Mouse (Mus musculus) spleen, adult 2 months (tissue): ENCODE measurements around the gene Bcam. TPM values are rescaled to one million over a fixed set of nuclear protein-coding genes. Genes with fewer than 3 reads are reported as not detected.

ENCODE experiments used
- DNase-seq, 2 experiments: peaks; one replicate each; pipeline versions ENCODE4 v3.0.0 to v3.0.0-alpha.2; 2012 to 2021; ENCODE audit warnings: low spot score in 2 of 2, low read depth in 1 of 2
- H3K27ac ChIP-seq: fragments of 200-500 bp; 2 replicates; pipeline ENCODE4 v1.5.1; 2012; ENCODE audit warnings: low read length, inconsistent platforms; ENCODE audit not compliant: insufficient read depth
- H3K27me3 ChIP-seq: fragments of 200-500 bp; 2 replicates; pipeline ENCODE4 v1.6.1; 2012; ENCODE audit warnings: mild to moderate bottlenecking, moderate library complexity, low read length, inconsistent platforms; ENCODE audit not compliant: control insufficient read depth, insufficient read depth
- H3K36me3 ChIP-seq: fragments of 200-500 bp; 2 replicates; pipeline ENCODE4 v1.6.1; 2012; ENCODE audit warnings: mild to moderate bottlenecking, low read length, inconsistent platforms; ENCODE audit not compliant: control insufficient read depth, insufficient read depth
- H3K4me1 ChIP-seq: fragments of 200-500 bp; 2 replicates; pipeline ENCODE4 v1.6.1; 2011; ENCODE audit warnings: inconsistent platforms; ENCODE audit not compliant: control insufficient read depth, insufficient read depth, insufficient read length
- H3K4me3 ChIP-seq: fragments of 200-500 bp; 2 replicates; pipeline ENCODE4 v1.5.1; 2011; ENCODE audit warnings: mild to moderate bottlenecking, inconsistent platforms; ENCODE audit not compliant: insufficient read depth, insufficient read length; ENCODE audit errors: extremely low read depth
- CTCF ChIP-seq: fragments of 200-500 bp; IDR thresholded peaks from 2 replicates; pipeline ENCODE4 v1.5.1; 2011; ENCODE audit warnings: mild to moderate bottlenecking, inconsistent platforms; ENCODE audit not compliant: insufficient read depth, insufficient read length, insufficient replicate concordance; ENCODE audit errors: extremely low read depth
- POLR2A ChIP-seq: fragments of 200-500 bp; IDR thresholded peaks from 2 replicates; pipeline ENCODE4 v1.6.1; 2011; ENCODE audit warnings: low read depth, low read length, inconsistent platforms
- WGBS: fragments of 180-500 bp; shearing (Covaris S2); methylation state at CpG from one replicate; pipeline ENCODE4 v1.1.7; 2018; 5-methylcytosine and 5-hydroxymethylcytosine counted together
- polyA plus RNA-seq: library from polyadenylated mRNA; depleted of rRNA; stranded (reverse); fragments of >200 nt; gene quantifications from 2 replicates; pipeline ENCODE4 v1.2.3, GENCODE M21; 2012

Gene Bcam
- polyA plus RNA-seq, 1 experiment, result 30.1 TPM

DNA sequence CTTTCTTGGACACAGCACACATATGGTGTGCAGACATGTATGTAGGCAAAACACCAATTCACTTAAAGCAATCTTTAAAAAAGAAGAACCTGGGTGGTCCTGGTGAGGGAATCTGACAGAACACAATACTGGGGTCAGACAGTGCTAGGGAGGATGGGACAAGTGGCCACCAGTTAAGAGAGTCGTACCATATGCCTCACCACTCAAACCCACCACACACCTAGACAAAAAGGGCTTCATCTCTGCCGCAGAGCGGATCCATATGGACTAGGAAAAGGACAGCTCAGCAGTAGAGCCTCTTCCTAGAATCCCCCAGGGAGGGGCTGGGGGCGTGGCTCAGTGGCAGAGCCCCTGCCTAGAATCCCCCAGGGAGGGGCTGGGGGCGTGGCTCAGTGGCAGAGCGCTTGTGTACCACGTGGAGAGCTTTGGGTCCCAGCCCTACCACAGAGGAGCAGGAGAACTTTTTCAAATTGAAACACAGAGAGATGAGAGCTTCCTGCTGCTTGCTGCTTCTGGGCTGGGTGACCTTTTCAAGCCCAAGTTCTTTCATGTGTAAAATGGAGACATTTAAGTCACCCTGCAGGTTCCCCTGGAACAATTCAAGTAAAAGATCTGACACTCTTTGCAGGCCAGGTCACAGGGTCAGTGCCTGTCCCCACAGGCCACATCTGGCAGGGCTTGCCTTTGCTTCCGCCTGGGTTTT lies 29.3 kb downstream of the Bcam start:
- Histone ChIP-seq H3K27me3 (no peaks in the 10 kb centered on the region), H3K27ac (no peak overlapping the region), H3K36me3 (no peaks in the 10 kb centered on the region), H3K4me1 (no peaks in the 10 kb centered on the region), H3K4me3 (no peak overlapping the region)
- DNase-seq, result no peak
- TF ChIP-seq POLR2A (no peak), CTCF (no peak)
- 45% methylated on average over 8 of the region's 8 CpGs for WGBS

DNA sequence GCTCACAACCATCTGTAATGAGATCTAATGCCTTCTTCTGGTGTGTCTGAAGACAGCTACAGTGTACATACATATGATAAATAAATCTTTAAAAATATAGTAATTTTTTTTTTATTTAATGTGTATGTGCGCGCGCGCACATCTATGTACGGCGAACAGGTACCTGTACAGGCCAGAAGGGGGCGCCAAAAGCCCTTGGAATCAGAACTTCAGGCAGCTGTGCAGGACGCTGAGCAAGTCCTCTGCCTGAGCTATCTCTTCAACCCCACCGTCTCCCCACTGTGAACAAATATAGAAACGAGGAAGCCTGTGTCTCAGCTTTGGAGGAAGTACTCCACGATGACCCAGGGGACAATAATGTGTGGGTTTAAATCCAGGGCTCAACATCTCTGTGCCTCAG lies 30.5 kb downstream of the Bcam start:
- DNase-seq, result no peak
- TF ChIP-seq CTCF (no peak), POLR2A (no peak)
- H3K4me3 ChIP-seq, result no peak overlapping the region
- H3K4me1 ChIP-seq, result no peaks in the 10 kb centered on the region
- WGBS, result 61% methylated on average over 11 of the region's 11 CpGs
- H3K27ac ChIP-seq, result no peak overlapping the region
- no peaks in the 10 kb centered on the region for H3K27me3 ChIP-seq
- no peaks in the 10 kb centered on the region for H3K36me3 ChIP-seq

DNA sequence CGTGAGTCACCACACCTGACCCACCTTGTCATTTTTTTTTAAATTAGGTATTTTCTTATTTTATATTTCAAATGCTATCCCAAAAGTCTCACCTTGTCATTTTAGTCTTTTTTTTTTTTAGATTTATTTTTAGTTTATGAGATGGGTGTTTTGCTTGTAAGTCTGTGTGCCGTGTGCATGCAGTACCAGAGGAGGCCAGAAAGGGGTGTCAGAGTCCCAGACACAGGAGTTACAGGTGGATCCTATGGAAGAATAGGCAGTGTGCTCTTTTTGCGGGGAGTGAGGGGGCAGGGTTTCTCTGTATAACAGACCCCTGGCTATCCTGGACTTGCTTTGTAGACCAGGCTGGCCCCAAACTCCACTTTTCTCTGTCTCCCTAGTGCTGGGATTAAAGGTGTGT lies 32.0 kb downstream of the Bcam start:
- Histone ChIP-seq H3K27me3 (no peaks in the 10 kb centered on the region), H3K4me1 (no peaks in the 10 kb centered on the region), H3K36me3 (no peaks in the 10 kb centered on the region), H3K27ac (no peak overlapping the region), H3K4me3 (no peak overlapping the region)
- TF ChIP-seq CTCF, result no peak
- TF ChIP-seq POLR2A, result no peak
- WGBS, result 92% methylated on average over 3 of the region's 3 CpGs
- no peak for DNase-seq

DNA sequence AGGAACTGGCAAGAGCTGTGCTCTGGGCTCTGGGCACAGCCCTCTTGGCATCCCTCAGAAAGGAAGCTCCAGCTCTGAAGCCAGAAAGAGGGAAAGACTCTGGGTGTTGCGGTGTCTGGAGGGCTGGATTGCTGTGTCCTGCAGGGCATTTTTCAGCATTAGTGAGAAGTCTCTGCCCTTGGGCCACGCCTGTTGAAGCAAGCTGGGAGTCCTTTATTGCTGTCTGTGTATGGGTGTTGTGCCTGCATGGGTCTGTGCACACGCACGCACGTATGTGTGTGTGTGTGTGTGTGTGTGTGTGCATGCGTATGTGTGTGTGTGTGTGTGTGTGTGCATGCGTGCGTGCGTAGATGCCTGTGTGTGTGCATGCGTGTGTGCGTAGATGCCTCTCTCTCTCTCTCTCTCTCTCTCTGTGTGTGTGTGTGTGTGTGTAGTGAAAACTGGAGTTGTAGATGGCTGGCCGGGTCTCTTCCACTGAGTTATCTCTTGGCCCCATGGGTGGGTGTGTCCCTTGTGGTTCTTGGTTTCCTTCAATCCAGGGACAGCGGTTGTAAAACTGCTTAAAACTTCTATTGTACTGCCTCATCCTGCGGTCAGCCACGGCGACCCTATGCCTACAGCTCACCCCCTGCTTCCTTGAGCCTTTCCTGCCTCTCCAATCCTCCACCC lies 34.3 kb downstream of the Bcam start:
- WGBS, result 40% methylated on average over 16 of the region's 16 CpGs
- no peak overlapping the region for H3K4me3 ChIP-seq
- DNase-seq, result no peak
- TF ChIP-seq CTCF (no peak), POLR2A (no peak)
- no peaks in the 10 kb centered on the region for H3K27me3 ChIP-seq
- H3K4me1 ChIP-seq, result no peaks in the 10 kb centered on the region
- H3K36me3 ChIP-seq, result no peaks in the 10 kb centered on the region
- no peak overlapping the region; the same call in 1 of the 2 replicates for H3K27ac ChIP-seq

DNA sequence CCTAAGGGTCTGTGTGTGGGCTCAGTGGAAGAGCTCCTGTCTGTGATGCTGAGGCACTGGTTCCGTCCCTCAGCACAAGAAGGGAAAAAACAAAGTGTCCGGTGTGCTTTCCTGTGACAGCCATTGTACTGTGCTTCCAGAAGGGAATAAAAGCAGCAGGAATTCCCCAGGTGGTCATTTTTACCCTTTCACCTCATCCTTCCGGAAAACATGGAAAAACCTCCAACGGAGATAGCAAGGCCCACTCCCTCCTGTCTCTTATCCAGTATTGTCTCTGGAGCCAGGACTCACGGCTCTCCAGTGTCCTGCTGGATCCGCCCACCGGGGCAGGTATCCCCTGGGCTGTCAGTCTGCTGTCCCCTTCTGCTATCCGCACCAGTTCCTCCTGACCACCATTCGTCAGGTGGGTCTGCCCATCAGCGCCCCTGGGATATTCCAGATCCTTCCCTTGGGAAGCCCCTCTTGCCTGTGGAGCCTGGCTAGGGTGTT lies 36.6 kb downstream of the Bcam start:
- TF ChIP-seq CTCF (no peak), POLR2A (no peak)
- Histone ChIP-seq H3K27me3 (no peaks in the 10 kb centered on the region), H3K4me1 (no peaks in the 10 kb centered on the region), H3K36me3 (no peaks in the 10 kb centered on the region), H3K4me3 (no peak overlapping the region), H3K27ac (no peak overlapping the region)
- no peak for DNase-seq
- WGBS, result 93% methylated on average over 10 of the region's 10 CpGs

DNA sequence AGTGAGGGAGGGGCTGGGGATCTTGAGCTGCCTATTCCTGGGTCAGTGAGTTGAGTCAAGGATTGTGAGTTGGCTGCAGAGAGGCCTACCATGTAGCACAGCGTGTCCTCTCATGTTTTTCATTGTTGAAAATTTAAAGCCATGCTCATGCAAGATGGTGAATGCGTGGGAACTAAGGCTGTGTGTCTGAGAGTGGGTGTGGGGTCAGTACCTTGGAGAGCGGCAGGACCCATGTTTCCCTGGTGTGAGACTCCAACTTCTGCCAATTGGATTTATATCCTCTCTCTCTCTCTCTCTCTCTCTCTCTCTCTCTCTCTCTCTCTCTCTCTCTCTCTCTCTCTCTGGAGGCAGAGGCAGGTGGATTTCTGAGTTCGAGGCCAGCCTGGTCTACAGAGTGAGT lies 44.3 kb downstream of the Bcam start:
- WGBS, result 94% methylated on average over 4 of the region's 4 CpGs
- no peak for DNase-seq
- no peak overlapping the region for H3K27ac ChIP-seq
- H3K36me3 ChIP-seq, result no peaks in the 10 kb centered on the region
- H3K4me1 ChIP-seq, result no peaks in the 10 kb centered on the region
- no peaks in the 10 kb centered on the region for H3K27me3 ChIP-seq
- no peak for TF ChIP-seq POLR2A
- TF ChIP-seq CTCF, result no peak
- H3K4me3 ChIP-seq, result no peak overlapping the region

DNA sequence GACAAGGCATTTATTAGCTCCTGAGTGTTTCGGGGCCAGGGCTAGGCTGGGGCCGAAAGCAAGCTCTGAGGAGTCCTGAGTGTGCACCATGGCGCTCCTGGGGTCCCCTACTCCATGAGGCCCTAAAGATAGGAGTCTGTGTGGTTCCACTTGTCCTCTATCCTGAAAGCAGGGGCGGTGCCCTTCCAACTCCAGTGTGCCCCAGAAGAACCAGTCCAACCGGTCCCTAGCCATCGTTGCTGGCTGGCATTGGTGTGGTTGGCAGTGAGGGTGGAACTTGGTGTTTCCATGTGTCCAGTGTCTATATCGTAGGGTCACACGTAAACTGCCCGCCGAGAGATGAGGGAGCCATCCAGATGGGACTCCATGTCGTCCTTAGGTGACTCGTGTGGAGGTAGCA lies 46.6 kb downstream of the Bcam start:
- 93% methylated on average over 12 of the region's 12 CpGs for whole genome bisulfite sequencing
- Histone ChIP-seq H3K27ac (no peak overlapping the region), H3K27me3 (no peaks in the 10 kb centered on the region), H3K36me3 (no peaks in the 10 kb centered on the region), H3K4me3 (no peak overlapping the region), H3K4me1 (no peaks in the 10 kb centered on the region)
- no peak for DNase-seq
- TF ChIP-seq CTCF (no peak), POLR2A (no peak)
